Comparison of ENCODE assay signal across 26 mouse cellular contexts in the genomic region with DNA sequence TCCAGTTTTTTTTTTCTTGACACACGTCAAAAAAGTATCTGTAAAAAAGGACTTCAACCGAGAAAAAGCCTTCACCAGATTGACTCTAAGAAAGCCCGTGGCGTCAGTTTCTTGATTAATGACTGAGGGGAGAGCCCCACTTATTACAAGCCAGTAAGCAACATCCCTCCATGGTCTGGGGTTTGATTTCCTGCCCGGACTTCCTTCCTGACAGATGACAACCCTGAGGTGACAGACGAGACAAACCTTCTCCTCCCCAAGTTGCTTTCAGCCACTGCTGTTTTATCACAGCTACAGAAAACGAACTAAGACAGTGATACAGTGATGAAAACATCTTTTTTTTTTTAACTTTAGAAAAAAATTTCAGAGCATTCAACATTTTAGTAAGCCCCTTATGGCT. TPM values are rescaled to one million over a fixed set of nuclear protein-coding genes. Genes with fewer than 3 reads are reported as not detected.
DNase-seq lines count a peak whose midpoint lies in the region; ATAC-seq and TF ChIP-seq lines count a peak whose summit lies in the region.
"Had no signal": no experiment of that assay in that cellular context is flagged by ENCODE, and none has a peak within 500 bp of the region (broad histone marks: within the 10 kb centered on the region; RNA-seq: fewer than 3 reads in every experiment).

No protein-coding gene starts in this region.

- H3K4me1 ChIP-seq in lung, embryonic 14.5 days (ENCODE audit: insufficient read depth) = 0 out of 2 replicates have a peak, but pooled peaks cover 3% of the 10 kb centered on the region
- no peaks in the 10 kb centered on the region for H3K4me1 ChIP-seq in hindbrain, embryonic 14.5 days (replicated peaks; ENCODE audit: control insufficient read depth, insufficient read depth, low read length)
- H3K4me1 ChIP-seq: hindbrain, embryonic 15.5 days; liver, embryonic 15.5 days; megakaryocyte, embryonic 14.5 days; midbrain, embryonic 13.5 days; neural tube, embryonic 12.5 days had no signal

- H3K4me2 ChIP-seq in lung, embryonic 14.5 days = no peak overlapping the region
- H3K4me2 ChIP-seq in hindbrain, embryonic 14.5 days (replicated peaks) = no peak overlapping the region
- H3K4me2 ChIP-seq: forebrain, embryonic 13.5 days; heart, embryonic 12.5 days; hindbrain, embryonic 15.5 days; liver, embryonic 15.5 days; midbrain, embryonic 13.5 days; neural tube, embryonic 12.5 days had no signal

- no peaks in the 10 kb centered on the region for H3K27me3 ChIP-seq in lung, embryonic 14.5 days (ENCODE audit: insufficient read depth, low read length)
- H3K27me3 ChIP-seq in splenic B cell, adult 2 months (ENCODE audit: control insufficient read depth, insufficient read depth, low read length, poor library complexity, severe bottlenecking) = no peaks in the 10 kb centered on the region
- no peaks in the 10 kb centered on the region for H3K27me3 ChIP-seq in hindbrain, embryonic 14.5 days (ENCODE audit: control insufficient read depth, insufficient read depth, low read length)
- H3K27me3 ChIP-seq: forebrain, embryonic 13.5 days; heart, embryonic 12.5 days; hindbrain, embryonic 15.5 days; liver, embryonic 15.5 days; megakaryocyte, embryonic 14.5 days; midbrain, embryonic 13.5 days; neural tube, embryonic 12.5 days had no signal

- no peaks in the 10 kb centered on the region for H3K36me3 ChIP-seq in lung, embryonic 14.5 days (ENCODE audit: insufficient read depth)
- H3K36me3 ChIP-seq in splenic B cell, adult 2 months (ENCODE audit: control insufficient read depth, insufficient read depth, low read length, poor library complexity, severe bottlenecking) = no peaks in the 10 kb centered on the region
- H3K36me3 ChIP-seq in hindbrain, embryonic 14.5 days (replicated peaks; ENCODE audit: control insufficient read depth, insufficient read depth) = no peaks in the 10 kb centered on the region
- H3K36me3 ChIP-seq: hindbrain, embryonic 15.5 days; liver, embryonic 15.5 days; midbrain, embryonic 13.5 days; neural tube, embryonic 12.5 days had no signal

- WGBS in lung, embryonic 14.5 days = 35% methylated on average over 7 of the region's 7 CpGs
- 78% methylated on average over 7 of the region's 7 CpGs for WGBS in hindbrain, embryonic 14.5 days

- peak; percentile 62 for DNase-seq in lung, embryonic 14.5 days
- DNase-seq in lung, adult 18-20 months = no peak
- peak; percentile 48 for DNase-seq in CD4-positive, CD25-positive, alpha-beta regulatory T cell, adult 2 months (ENCODE audit: low read depth, low spot score)
- DNase-seq in splenic B cell, adult 2 months (ENCODE audit: low read depth, low spot score) = peak; percentile 58
- no peak for DNase-seq in right cerebral cortex, postnatal 4 days
- DNase-seq in hindbrain, embryonic 14.5 days (ENCODE audit: low spot score) = no peak
- DNase-seq: adrenal gland, postnatal 14 days; cerebellum, adult 2 months; cerebellum, postnatal 25 days; embryo, embryonic 11 days; gastrocnemius, postnatal 36 days; heart, postnatal 36 days; kidney, postnatal 25 days; lung, postnatal 36 days; right cerebral cortex, postnatal 14 days; spleen, adult 18-20 months; thymus, postnatal 36 days had no signal

- no peak overlapping the region for H3K9ac ChIP-seq in lung, embryonic 14.5 days
- H3K9ac ChIP-seq in hindbrain, embryonic 14.5 days = no peak overlapping the region
- H3K9ac ChIP-seq: forebrain, embryonic 13.5 days; heart, embryonic 12.5 days; hindbrain, embryonic 15.5 days; liver, embryonic 15.5 days; midbrain, embryonic 13.5 days; neural tube, embryonic 12.5 days had no signal

- no peak overlapping the region for H3K4me3 ChIP-seq in lung, embryonic 14.5 days (ENCODE audit: low read depth, low read length)
- H3K4me3 ChIP-seq in hindbrain, embryonic 14.5 days (replicated peaks; ENCODE audit: low read length) = no peak overlapping the region
- H3K4me3 ChIP-seq: forebrain, embryonic 13.5 days; heart, embryonic 12.5 days; hindbrain, embryonic 15.5 days; liver, embryonic 15.5 days; megakaryocyte, embryonic 14.5 days; midbrain, embryonic 13.5 days; neural tube, embryonic 12.5 days had no signal

- no peaks in the 10 kb centered on the region for H3K9me3 ChIP-seq in lung, embryonic 14.5 days (ENCODE audit: low read depth, low read length)
- no peaks in the 10 kb centered on the region for H3K9me3 ChIP-seq in hindbrain, embryonic 14.5 days (ENCODE audit: control insufficient read depth, low read length)
- H3K9me3 ChIP-seq: forebrain, embryonic 13.5 days; heart, embryonic 12.5 days; hindbrain, embryonic 15.5 days; liver, embryonic 15.5 days; midbrain, embryonic 13.5 days; neural tube, embryonic 12.5 days had no signal

- TF ChIP-seq CTCF in lung, embryonic 14.5 days (IDR thresholded peaks at IDR 0.05; ENCODE audit: low read depth) = no peak

- no peak overlapping the region for H3K27ac ChIP-seq in lung, embryonic 14.5 days (ENCODE audit: low read depth)
- H3K27ac ChIP-seq in hindbrain, embryonic 14.5 days = no peak overlapping the region
- H3K27ac ChIP-seq: forebrain, embryonic 13.5 days; hindbrain, embryonic 15.5 days; liver, embryonic 15.5 days; midbrain, embryonic 13.5 days; neural tube, embryonic 12.5 days had no signal

- no peak for ATAC-seq in lung, embryonic 14.5 days (ENCODE audit: insufficient read depth)
- ATAC-seq in common myeloid progenitor, adult 5-6 weeks (replicated peaks; ENCODE audit: low read depth, poor library complexity, severe bottlenecking) = peak; percentile 58; the same call in 1 of the 2 replicates
- no peak for ATAC-seq in hindbrain, embryonic 14.5 days (ENCODE audit: low FRiP score)
- ATAC-seq: forebrain, embryonic 13.5 days; intestine, embryonic 16.5 days; midbrain, embryonic 13.5 days had no signal

RNA-seq across cellular contexts. Expression of a gene that starts 14.9 kb away (rescaled TPM):
- 13.0 and 14.1 TPM in 2 replicates for polyA plus RNA-seq in lung, embryonic 14.5 days (2014; fragmentation: Nextera tagmentation; extraction: Ambion mirVana)
- total RNA-seq in common myeloid progenitor, adult 5-6 weeks (2017) = 4.8 and 4.9 TPM in 2 replicates
- 0.77 and 1.3 TPM in 2 replicates for polyA plus RNA-seq in hindbrain, embryonic 14.5 days (2014; fragmentation: Nextera tagmentation; extraction: Ambion mirVana)

Comparison
In these comparisons a context has a peak if more than half of its experiments do, and no peak if none do; other contexts are left out.
1. DNase-seq: peak in lung, embryonic 14.5 days (single experiment), CD4-positive, CD25-positive, alpha-beta regulatory T cell, adult 2 months (single experiment) and splenic B cell, adult 2 months (single experiment); none in lung, adult 18-20 months (0 of 2), right cerebral cortex, postnatal 4 days (single experiment) and hindbrain, embryonic 14.5 days (single experiment).